Mouse (Mus musculus) cerebellum, postnatal 4 days (tissue): ENCODE data around the gene Tmem39a.

Source experiments
- DNase-seq, 2 experiments: peaks; one replicate each; pipeline ENCODE4 v3.0.0; 2022; ENCODE audit warnings: low spot score in 2 of 2, mixed read lengths in 1 of 2

The Tmem39a gene

DNA sequence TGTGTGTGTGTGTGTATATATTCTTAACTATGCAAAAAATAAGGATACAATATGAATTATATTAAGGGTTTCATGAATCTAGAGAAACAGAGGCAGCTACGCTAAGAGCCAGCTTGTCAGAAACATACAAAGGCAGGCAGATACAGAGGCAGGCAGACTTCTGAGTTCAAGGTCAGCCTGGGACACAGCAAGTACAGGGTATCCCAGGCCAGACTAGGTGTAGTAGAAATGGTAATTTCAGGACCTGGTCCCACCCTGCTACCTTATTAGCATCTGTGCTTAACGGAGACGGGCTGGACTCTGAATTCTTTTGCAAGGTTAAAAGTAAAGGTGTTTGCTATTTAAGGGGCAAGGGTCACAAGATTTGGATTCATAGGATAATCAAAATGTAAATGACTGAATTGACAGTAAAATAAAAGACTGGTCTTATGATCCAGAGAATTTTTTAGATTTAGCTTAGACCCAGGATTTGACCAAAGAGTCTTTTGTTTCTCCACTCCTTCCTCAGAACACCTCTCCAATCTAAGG, at the start of gene Tmem39a:
Gene Tmem39a, plus strand, starts transcription at position 478 of the 528 bp plus-strand sequence.
- no peak for DNase-seq

- DNase-seq = no peak
Measured at GRCm38 (mm10) chr16:38510846-38511245, 47.7 kb upstream of the Tmem39a start.

GRCm38 (mm10) chr16:38519140-38519539, 39.4 kb upstream of the Tmem39a start:
- DNase-seq = no peak

- DNase-seq = no peak
Measured at GRCm38 (mm10) chr16:38521211-38521987, 37.1 kb upstream of the Tmem39a start.

DNA sequence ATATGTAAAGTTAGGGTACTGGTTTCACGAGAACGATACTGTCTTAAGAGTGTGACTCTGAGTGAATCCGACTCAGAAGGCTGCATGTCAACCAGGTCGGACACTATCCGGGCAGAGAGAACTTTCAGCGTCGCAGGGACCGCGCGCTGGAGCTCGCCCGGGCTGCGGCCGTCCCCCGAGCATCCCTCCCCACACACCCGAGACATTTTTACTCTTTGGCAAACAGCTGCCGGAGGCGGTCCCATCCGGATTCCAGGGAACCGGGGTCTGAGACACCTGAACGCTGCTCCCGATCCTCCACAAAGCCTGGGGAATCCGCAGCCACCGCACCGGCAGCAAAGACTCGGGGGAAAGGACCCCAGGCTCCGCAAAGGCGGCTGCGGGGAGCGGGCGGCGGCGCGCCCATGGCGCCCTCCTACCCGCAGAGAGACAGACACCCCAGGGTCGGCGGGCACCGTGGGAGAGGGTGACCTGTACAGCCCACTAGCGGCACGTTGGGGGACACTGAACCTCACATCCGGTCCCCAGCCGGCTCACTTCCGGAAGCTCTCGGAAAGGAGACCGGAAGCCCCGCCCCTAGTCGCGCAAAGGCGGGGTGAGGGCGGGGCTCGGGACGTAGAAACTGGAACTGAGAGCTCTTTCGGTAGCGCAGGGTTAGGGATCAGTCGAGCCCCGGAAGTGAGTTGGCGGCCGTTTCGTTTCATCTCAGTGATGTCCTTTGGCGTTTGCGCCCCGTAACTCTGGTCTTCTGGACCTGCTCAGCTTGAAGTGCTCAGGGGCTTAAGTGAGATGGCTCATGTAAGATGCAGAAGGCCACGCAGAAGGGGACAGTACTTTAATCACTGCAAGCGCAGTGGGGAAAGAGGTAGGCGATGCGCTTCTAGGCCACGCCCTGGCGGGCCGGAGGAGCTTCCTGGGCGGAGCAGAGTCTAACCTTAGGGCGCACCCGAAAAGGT, 36.1 kb upstream of the Tmem39a start, which contains the start of gene Timmdc1:
Gene Timmdc1, minus strand, starts transcription at position 535 of the 956 bp plus-strand sequence.
- peak; percentile 83 to 94 for DNase-seq

DNA sequence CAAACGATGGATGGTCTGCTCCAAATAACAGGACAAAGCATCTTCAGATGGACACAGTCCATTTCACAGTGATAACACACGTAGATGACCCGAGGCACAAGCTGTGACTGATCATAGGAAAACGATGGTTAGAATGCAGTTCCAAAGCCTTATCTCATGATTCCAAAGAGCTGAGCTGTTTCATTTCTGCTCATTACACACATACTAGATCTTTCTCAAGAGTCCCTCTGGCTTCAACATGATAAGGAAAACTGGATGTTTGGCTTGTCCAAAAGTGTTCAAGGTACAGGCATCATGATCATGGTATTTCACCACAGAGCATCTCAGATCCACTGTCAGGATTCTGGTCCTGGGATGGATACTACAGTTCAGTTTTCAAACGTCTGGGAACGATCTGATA, 32.2 kb upstream of the Tmem39a start:
- DNase-seq = no peak

DNA sequence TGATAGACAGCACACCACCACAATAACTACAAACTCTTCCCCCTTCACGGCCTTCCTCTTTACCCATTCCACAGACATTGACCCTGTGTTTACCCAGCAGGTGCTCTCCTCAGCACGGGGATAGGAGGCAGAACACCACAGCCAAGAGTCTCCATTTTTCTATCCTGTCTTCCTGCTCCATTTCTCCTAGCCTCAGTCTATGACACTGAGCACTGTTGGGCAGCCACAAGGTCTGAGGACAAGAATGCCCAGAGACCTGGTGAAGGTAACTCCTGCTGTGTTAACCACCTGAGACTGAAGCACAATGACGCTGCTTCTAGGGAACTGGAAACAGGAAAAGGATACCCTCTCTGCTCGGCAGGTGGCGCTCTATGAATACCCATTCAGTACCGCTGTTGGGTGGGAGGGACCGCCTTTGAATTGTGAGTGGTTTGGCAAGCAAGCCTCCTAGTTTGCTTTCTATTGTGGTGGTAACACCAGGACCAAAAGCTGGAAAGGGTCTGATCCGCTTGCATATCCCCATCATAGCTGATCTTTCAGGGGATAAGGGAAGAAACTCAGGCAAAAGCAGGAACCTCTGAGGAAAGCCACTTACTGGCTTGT, 21.9 kb upstream of the Tmem39a start:
- DNase-seq = peak; percentile 49 to 65

GRCm38 (mm10) chr16:38538716-38539380, 19.6 kb upstream of the Tmem39a start:
- no peak for DNase-seq

- DNase-seq = no peak
Measured at GRCm38 (mm10) chr16:38548000-38548399, 10.5 kb upstream of the Tmem39a start.

- peak; percentile 67 to 83 for DNase-seq
Measured at GRCm38 (mm10) chr16:38549479-38550396, 8.8 kb upstream of the Tmem39a start, which contains the start of gene Poglut1. Poglut1 (minus strand) TSS chr16:38550258.

DNA sequence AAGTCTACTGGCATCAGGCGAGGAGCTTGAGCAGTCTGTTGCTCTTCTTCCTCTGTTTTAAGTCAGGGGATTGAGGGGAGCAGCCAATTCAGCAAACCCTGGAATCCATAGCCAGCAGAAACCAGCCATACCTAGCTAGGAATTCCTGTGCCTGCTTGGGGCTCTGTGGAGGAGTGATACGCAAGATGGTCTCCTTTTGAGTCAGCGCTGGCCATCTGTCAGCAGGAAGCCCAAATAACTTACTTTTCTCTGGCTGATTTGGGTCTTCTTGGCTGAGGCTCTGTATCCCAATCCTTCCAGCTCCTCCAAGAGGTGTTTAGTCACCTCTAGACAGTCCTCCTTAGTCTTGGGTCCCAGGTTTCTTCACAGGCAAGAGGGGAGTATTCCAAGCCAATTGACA, 2.5 kb upstream of the Tmem39a start:
- DNase-seq = no peak

GRCm38 (mm10) chr16:38562131-38562967, 3.9 kb downstream of the Tmem39a start:
- peak; percentile 91 to 97 for DNase-seq

DNA sequence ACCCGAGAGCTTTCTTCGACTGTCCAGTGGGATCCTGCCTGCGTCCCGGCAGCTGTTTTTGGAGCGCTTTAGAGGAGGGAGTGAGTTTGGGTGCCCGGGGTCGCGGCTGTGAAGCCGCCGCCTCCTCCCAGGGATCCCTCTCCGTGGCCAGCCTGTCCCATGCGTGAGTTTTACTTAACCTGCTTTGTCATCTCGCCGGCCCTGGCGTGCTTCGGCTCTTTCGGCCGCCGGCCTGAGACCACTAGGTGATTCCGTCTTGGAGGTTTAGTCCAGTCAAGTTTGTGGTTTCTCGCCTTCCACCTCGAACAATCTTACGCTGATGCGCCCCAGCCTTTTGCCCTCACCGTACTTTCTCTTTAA, 4.5 kb downstream of the Tmem39a start:
- DNase-seq = no peak

DNA sequence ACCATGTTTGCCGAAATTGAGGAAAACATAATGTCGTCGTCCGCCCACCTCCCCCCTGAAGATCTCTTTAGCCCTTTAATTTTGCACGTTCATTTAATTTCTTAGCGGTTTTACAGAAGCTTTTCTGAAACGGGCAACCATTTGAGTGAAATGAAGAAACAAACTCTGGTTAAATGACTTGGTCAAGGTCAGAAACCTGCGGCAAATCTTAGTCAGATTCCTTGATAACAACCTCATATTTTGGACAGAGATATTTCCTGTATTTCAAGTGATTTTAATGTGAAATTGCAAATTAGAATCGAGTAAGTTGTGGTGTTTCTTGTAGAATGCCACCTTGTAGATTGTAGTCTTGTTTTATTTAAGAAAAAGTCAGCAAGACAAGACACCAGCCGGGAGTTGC, 5.0 kb downstream of the Tmem39a start:
- no peak for DNase-seq

GRCm38 (mm10) chr16:38568192-38568591, 9.7 kb downstream of the Tmem39a start:
- DNase-seq = no peak

- no peak for DNase-seq
Measured at GRCm38 (mm10) chr16:38571481-38571880, 13.0 kb downstream of the Tmem39a start.

- DNase-seq = no peak
Measured at GRCm38 (mm10) chr16:38584761-38585160, 26.3 kb downstream of the Tmem39a start.

DNA sequence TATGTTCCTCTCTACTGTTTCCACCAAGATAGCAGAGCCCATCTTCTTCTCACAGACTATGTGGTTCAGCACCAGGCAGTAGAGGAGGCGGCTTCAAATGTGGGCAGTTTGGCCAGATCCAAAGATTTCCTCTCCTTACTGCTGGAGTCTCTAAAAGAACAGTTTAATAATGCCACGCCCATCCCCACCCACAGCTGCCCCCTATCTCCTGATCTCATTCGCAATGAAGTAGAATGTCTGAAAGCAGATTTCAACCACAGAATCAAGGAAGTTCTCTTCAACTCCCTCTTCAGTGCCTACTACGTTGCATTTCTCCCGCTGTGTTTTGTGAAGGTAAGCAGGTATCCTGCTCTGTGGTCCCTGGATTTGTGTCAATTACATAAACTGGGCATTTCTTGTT, 26.7 kb downstream of the Tmem39a start:
- DNase-seq = no peak

- DNase-seq = no peak
Measured at GRCm38 (mm10) chr16:38587163-38587562, 28.7 kb downstream of the Tmem39a start.
